In the genomic region with DNA sequence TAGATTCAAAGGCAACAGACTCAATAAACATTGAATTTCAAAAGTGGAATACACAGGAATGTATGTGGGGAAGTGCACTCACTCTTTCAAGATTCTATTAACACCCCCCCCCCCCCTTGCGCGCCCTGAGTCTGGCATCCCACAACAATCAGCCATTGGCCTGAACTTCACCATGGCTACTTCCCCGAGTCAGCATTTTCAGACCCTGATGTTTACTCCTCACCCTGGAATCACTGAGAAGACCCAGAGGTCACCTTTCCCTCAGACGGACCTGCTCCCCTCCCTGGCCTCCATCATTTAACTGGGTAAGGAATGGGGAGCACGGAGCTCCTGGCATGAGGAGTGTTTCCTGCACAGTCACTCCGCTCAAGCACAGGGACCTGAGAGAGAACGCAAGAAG, we compare ENCODE assay signal across 16 mouse cellular contexts.
"Had no signal": no experiment of that assay in that cellular context is flagged by ENCODE, and none has a peak within 500 bp of the region (broad histone marks: within the 10 kb centered on the region; RNA-seq: fewer than 3 reads in every experiment).

No protein-coding gene starts in this region.

- H3K4me2 ChIP-seq: lung, embryonic 15.5 days; midbrain, embryonic 13.5 days; midbrain, embryonic 15.5 days; neural tube, embryonic 12.5 days; stomach, embryonic 15.5 days had no signal

- ATAC-seq: liver, postnatal 0 days; lung, postnatal 0 days; midbrain, embryonic 13.5 days; midbrain, embryonic 15.5 days had no signal

- H3K9me3 ChIP-seq: lung, embryonic 15.5 days; midbrain, embryonic 13.5 days; midbrain, embryonic 15.5 days; neural tube, embryonic 12.5 days; stomach, embryonic 15.5 days had no signal

- H3K27ac ChIP-seq: lung, embryonic 15.5 days; midbrain, embryonic 13.5 days; midbrain, embryonic 15.5 days; neural tube, embryonic 12.5 days; stomach, embryonic 15.5 days; stomach, postnatal 0 days had no signal

- H3K27me3 ChIP-seq: lung, embryonic 15.5 days; megakaryocyte, embryonic 14.5 days; midbrain, embryonic 13.5 days; midbrain, embryonic 15.5 days; neural tube, embryonic 12.5 days; stomach, embryonic 15.5 days had no signal

- H3K4me1 ChIP-seq: lung, embryonic 15.5 days; midbrain, embryonic 15.5 days; neural tube, embryonic 12.5 days; stomach, embryonic 15.5 days had no signal

- DNase-seq: liver, postnatal 0 days; lung, adult 2 months; lung, postnatal 14 days; lung, postnatal 36 days; right cerebral cortex, postnatal 14 days; thymus, adult 2 months; thymus, postnatal 25 days; thymus, postnatal 4 days had no signal

- H3K36me3 ChIP-seq: lung, embryonic 15.5 days; midbrain, embryonic 13.5 days; midbrain, embryonic 15.5 days; neural tube, embryonic 12.5 days; stomach, embryonic 15.5 days had no signal

- H3K4me3 ChIP-seq: lung, embryonic 15.5 days; megakaryocyte, embryonic 14.5 days; midbrain, embryonic 13.5 days; midbrain, embryonic 15.5 days; neural tube, embryonic 12.5 days; stomach, embryonic 15.5 days had no signal

- H3K9ac ChIP-seq: liver, postnatal 0 days; lung, embryonic 15.5 days; midbrain, embryonic 13.5 days; midbrain, embryonic 15.5 days; neural tube, embryonic 12.5 days; stomach, embryonic 15.5 days had no signal
